Mouse (Mus musculus) kidney, adult 2 months (tissue): Measurements from ENCODE around the gene Fam186a.

Experiments
- CTCF ChIP-seq: fragments of 200-500 bp; conservative IDR thresholded peaks from 2 replicates; pipeline ENCODE4 v1.5.1; 2011; ENCODE audit warnings: low read depth, mild to moderate bottlenecking, control low read depth, low read length, moderate library complexity, mixed read lengths; ENCODE audit not compliant: insufficient read depth, insufficient read length
- POLR2A ChIP-seq: fragments of 200-500 bp; IDR thresholded peaks from one replicate; pipeline ENCODE4 v1.6.1; 2011; ENCODE audit warnings: low read depth, low read length, control low read depth

DNA sequence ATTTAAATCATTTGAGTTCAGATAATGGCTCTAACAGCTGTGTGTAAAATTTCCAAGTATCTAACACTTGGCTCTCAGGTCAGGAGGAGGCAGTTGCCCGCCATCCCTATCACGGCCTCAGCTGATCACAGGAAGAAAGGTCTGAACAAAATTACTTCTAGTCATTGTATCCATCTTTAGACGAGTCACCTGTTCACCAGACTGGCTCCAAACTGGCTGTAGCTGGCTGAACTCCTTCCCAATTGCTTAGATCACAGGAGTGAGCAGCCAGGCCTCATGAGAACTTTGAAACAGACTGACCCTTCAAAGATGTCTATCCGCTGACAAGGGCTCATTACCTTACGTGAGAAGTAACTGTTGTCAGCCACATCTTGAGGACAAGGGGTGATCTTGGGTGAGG is 63.6 kb downstream of the Fam186a start:
- no peak for TF ChIP-seq CTCF
- TF ChIP-seq POLR2A, result no peak
